Mouse (Mus musculus): ENCODE data around the gene Fchsd2.
"Not testable (repeated sequence)": the region's sequence is repeated elsewhere in the genome, so short reads cannot be mapped to it uniquely, and the experiment has no call there.

The Fchsd2 gene

GRCm38 (mm10) chr7:101131281-101131680 lies 38.6 kb downstream of the Fchsd2 start:
- H3K27me3 ChIP-seq (ENCODE audit: insufficient read depth, low read length) = no peaks in the 10 kb centered on the region
- H3K4me1 ChIP-seq (replicated peaks; ENCODE audit: low read depth, low read length) = no peaks in the 10 kb centered on the region
- no peak overlapping the region for H3K4me3 ChIP-seq (replicated peaks; ENCODE audit: low read length)
- H3K36me3 ChIP-seq (ENCODE audit: insufficient read depth, low read length) = no peaks in the 10 kb centered on the region
- H3K9me3 ChIP-seq (ENCODE audit: low read length) = no peaks in the 10 kb centered on the region
- TF ChIP-seq NANOG (IDR thresholded peaks at IDR 0.05; ENCODE audit: borderline replicate concordance, low read length) = no peak
- TF ChIP-seq POU5F1 (IDR thresholded peaks at IDR 0.05; ENCODE audit: borderline replicate concordance, low read length) = no peak
- no peak for TF ChIP-seq CTCF (conservative IDR thresholded peaks at IDR 0.05; ENCODE audit: low read length)

GRCm38 (mm10) chr7:101133591-101133990 lies 40.9 kb downstream of the Fchsd2 start:
- Histone ChIP-seq H3K27me3 (ENCODE audit: insufficient read depth, low read length) (no peaks in the 10 kb centered on the region), H3K4me1 (replicated peaks; ENCODE audit: low read depth, low read length) (no peaks in the 10 kb centered on the region), H3K9me3 (ENCODE audit: low read length) (no peaks in the 10 kb centered on the region), H3K4me3 (replicated peaks; ENCODE audit: low read length) (no peak overlapping the region), H3K36me3 (ENCODE audit: insufficient read depth, low read length) (no peaks in the 10 kb centered on the region)
- TF ChIP-seq NANOG (IDR thresholded peaks at IDR 0.05; ENCODE audit: borderline replicate concordance, low read length) (no peak), CTCF (conservative IDR thresholded peaks at IDR 0.05; ENCODE audit: low read length) (no peak), POU5F1 (IDR thresholded peaks at IDR 0.05; ENCODE audit: borderline replicate concordance, low read length) (no peak)

- Histone ChIP-seq H3K36me3 (ENCODE audit: insufficient read depth, low read length) (no peaks in the 10 kb centered on the region), H3K27me3 (ENCODE audit: insufficient read depth, low read length) (no peaks in the 10 kb centered on the region), H3K4me1 (replicated peaks; ENCODE audit: low read depth, low read length) (no peaks in the 10 kb centered on the region), H3K9me3 (ENCODE audit: low read length) (no peaks in the 10 kb centered on the region), H3K4me3 (replicated peaks; ENCODE audit: low read length) (no peak overlapping the region)
- TF ChIP-seq CTCF (conservative IDR thresholded peaks at IDR 0.05; ENCODE audit: low read length) = no peak
- TF ChIP-seq POU5F1 (IDR thresholded peaks at IDR 0.05; ENCODE audit: borderline replicate concordance, low read length) = no peak
- no peak for TF ChIP-seq NANOG (IDR thresholded peaks at IDR 0.05; ENCODE audit: borderline replicate concordance, low read length)
Measured at GRCm38 (mm10) chr7:101134117-101134516, 41.5 kb downstream of the Fchsd2 start.

GRCm38 (mm10) chr7:101138819-101139218 lies 46.2 kb downstream of the Fchsd2 start:
- TF ChIP-seq NANOG (IDR thresholded peaks at IDR 0.05; ENCODE audit: borderline replicate concordance, low read length) (no peak), POU5F1 (IDR thresholded peaks at IDR 0.05; ENCODE audit: borderline replicate concordance, low read length) (no peak), CTCF (conservative IDR thresholded peaks at IDR 0.05; ENCODE audit: low read length) (no peak)
- Histone ChIP-seq H3K9me3 (ENCODE audit: low read length) (no peaks in the 10 kb centered on the region), H3K36me3 (ENCODE audit: insufficient read depth, low read length) (no peaks in the 10 kb centered on the region), H3K4me3 (replicated peaks; ENCODE audit: low read length) (no peak overlapping the region), H3K4me1 (replicated peaks; ENCODE audit: low read depth, low read length) (peaks cover 3% of the 10 kb centered on the region; the same call in 1 of the 2 replicates), H3K27me3 (ENCODE audit: insufficient read depth, low read length) (no peaks in the 10 kb centered on the region)

- Histone ChIP-seq H3K4me1 (replicated peaks; ENCODE audit: low read depth, low read length) (peaks cover 12% of the 10 kb centered on the region), H3K27me3 (ENCODE audit: insufficient read depth, low read length) (no peaks in the 10 kb centered on the region)
Measured at GRCm38 (mm10) chr7:101142907-101143306, 50.2 kb downstream of the Fchsd2 start.

GRCm38 (mm10) chr7:101144222-101144621 lies 51.6 kb downstream of the Fchsd2 start:
- Histone ChIP-seq H3K4me1 (replicated peaks; ENCODE audit: low read depth, low read length) (peaks cover 12% of the 10 kb centered on the region), H3K27me3 (ENCODE audit: insufficient read depth, low read length) (no peaks in the 10 kb centered on the region), H3K36me3 (ENCODE audit: insufficient read depth, low read length) (no peaks in the 10 kb centered on the region), H3K9me3 (ENCODE audit: low read length) (no peaks in the 10 kb centered on the region), H3K4me3 (replicated peaks; ENCODE audit: low read length) (no peak overlapping the region)
- TF ChIP-seq NANOG (IDR thresholded peaks at IDR 0.05; ENCODE audit: borderline replicate concordance, low read length) (no peak), POU5F1 (IDR thresholded peaks at IDR 0.05; ENCODE audit: borderline replicate concordance, low read length) (no peak), CTCF (conservative IDR thresholded peaks at IDR 0.05; ENCODE audit: low read length) (no peak)

More at GRCm38 (mm10) chr7:101142907-101143306, 50.2 kb downstream of the Fchsd2 start:
- Histone ChIP-seq H3K4me3 (replicated peaks; ENCODE audit: low read length) (no peak overlapping the region), H3K36me3 (ENCODE audit: insufficient read depth, low read length) (no peaks in the 10 kb centered on the region), H3K9me3 (ENCODE audit: low read length) (no peaks in the 10 kb centered on the region)
- TF ChIP-seq CTCF (conservative IDR thresholded peaks at IDR 0.05; ENCODE audit: low read length) (no peak), NANOG (IDR thresholded peaks at IDR 0.05; ENCODE audit: borderline replicate concordance, low read length) (no peak), POU5F1 (IDR thresholded peaks at IDR 0.05; ENCODE audit: borderline replicate concordance, low read length) (no peak)

GRCm38 (mm10) chr7:101149039-101149438 lies 56.4 kb downstream of the Fchsd2 start:
- Histone ChIP-seq H3K4me1 (replicated peaks; ENCODE audit: low read depth, low read length) (peaks cover 9% of the 10 kb centered on the region), H3K4me3 (replicated peaks; ENCODE audit: low read length) (no peak overlapping the region), H3K27me3 (ENCODE audit: insufficient read depth, low read length) (no peaks in the 10 kb centered on the region), H3K9me3 (ENCODE audit: low read length) (no peaks in the 10 kb centered on the region), H3K36me3 (ENCODE audit: insufficient read depth, low read length) (no peaks in the 10 kb centered on the region)
- TF ChIP-seq POU5F1 (IDR thresholded peaks at IDR 0.05; ENCODE audit: borderline replicate concordance, low read length) (no peak), CTCF (conservative IDR thresholded peaks at IDR 0.05; ENCODE audit: low read length) (no peak), NANOG (IDR thresholded peaks at IDR 0.05; ENCODE audit: borderline replicate concordance, low read length) (no peak)

GRCm38 (mm10) chr7:101154883-101155282 lies 62.2 kb downstream of the Fchsd2 start:
- not testable (repeated sequence) for H3K4me3 ChIP-seq (replicated peaks; ENCODE audit: low read length); H3K4me1 ChIP-seq (replicated peaks; ENCODE audit: low read depth, low read length); H3K36me3 ChIP-seq (ENCODE audit: insufficient read depth, low read length); H3K9me3 ChIP-seq (ENCODE audit: low read length); H3K27me3 ChIP-seq (ENCODE audit: insufficient read depth, low read length)

- TF ChIP-seq POU5F1 (IDR thresholded peaks at IDR 0.05; ENCODE audit: borderline replicate concordance, low read length) (no peak), CTCF (conservative IDR thresholded peaks at IDR 0.05; ENCODE audit: low read length) (no peak), NANOG (IDR thresholded peaks at IDR 0.05; ENCODE audit: borderline replicate concordance, low read length) (no peak)
Measured at GRCm38 (mm10) chr7:101155284-101155683, 62.6 kb downstream of the Fchsd2 start.

More at GRCm38 (mm10) chr7:101155284-101155683, 62.6 kb downstream of the Fchsd2 start:
- H3K4me3 ChIP-seq (replicated peaks; ENCODE audit: low read length) = no peak overlapping the region
- no peaks in the 10 kb centered on the region for H3K36me3 ChIP-seq (ENCODE audit: insufficient read depth, low read length)
- no peaks in the 10 kb centered on the region for H3K4me1 ChIP-seq (replicated peaks; ENCODE audit: low read depth, low read length)
- no peaks in the 10 kb centered on the region for H3K9me3 ChIP-seq (ENCODE audit: low read length)
- no peaks in the 10 kb centered on the region for H3K27me3 ChIP-seq (ENCODE audit: insufficient read depth, low read length)
